In genomic region chr6:108321653-108322052, GRCm38 (mm10) we compare ENCODE assay signal across 12 mouse cellular contexts.
DNase-seq lines count a peak whose midpoint lies in the region; ATAC-seq and TF ChIP-seq lines count a peak whose summit lies in the region.
"Had no signal": no experiment of that assay in that cellular context is flagged by ENCODE, and none has a peak within 500 bp of the region (broad histone marks: within the 10 kb centered on the region; RNA-seq: fewer than 3 reads in every experiment).

No protein-coding gene starts in this region.

- no peaks in the 10 kb centered on the region for H3K27me3 ChIP-seq in kidney, embryonic 15.5 days
- no peaks in the 10 kb centered on the region for H3K27me3 ChIP-seq in kidney, adult 2 months (replicated peaks; ENCODE audit: control insufficient read depth, insufficient read depth, low read length)
- H3K27me3 ChIP-seq: embryonic facial prominence, embryonic 12.5 days; limb, embryonic 13.5 days had no signal

- TF ChIP-seq CTCF in kidney, adult 2 months (conservative IDR thresholded peaks at IDR 0.05; ENCODE audit: insufficient read depth, insufficient read length, low read depth, low read length), result no peak
- TF ChIP-seq CTCF in gastrocnemius, adult 2 months (IDR thresholded peaks at IDR 0.05), result no peak

- no peaks in the 10 kb centered on the region for H3K36me3 ChIP-seq in kidney, embryonic 15.5 days
- no peaks in the 10 kb centered on the region for H3K36me3 ChIP-seq in kidney, adult 2 months (ENCODE audit: control insufficient read depth, insufficient read depth, low read length)
- H3K36me3 ChIP-seq: embryonic facial prominence, embryonic 12.5 days; limb, embryonic 13.5 days had no signal

- no peak overlapping the region for H3K4me3 ChIP-seq in kidney, embryonic 15.5 days (replicated peaks)
- no peak overlapping the region for H3K4me3 ChIP-seq in kidney, adult 2 months (ENCODE audit: insufficient read depth, low read depth, low read length)
- no peak overlapping the region for H3K4me3 ChIP-seq in gastrocnemius, adult 2 months
- H3K4me3 ChIP-seq: embryonic facial prominence, embryonic 12.5 days; limb, embryonic 13.5 days had no signal

- no peak for TF ChIP-seq POLR2A in kidney, adult 2 months (IDR thresholded peaks at IDR 0.05; ENCODE audit: low read depth, low read length)

- no peak overlapping the region for H3K4me2 ChIP-seq in kidney, embryonic 15.5 days
- H3K4me2 ChIP-seq: embryonic facial prominence, embryonic 12.5 days; limb, embryonic 13.5 days had no signal

- no peaks in the 10 kb centered on the region for H3K9me3 ChIP-seq in kidney, embryonic 15.5 days (replicated peaks)
- H3K9me3 ChIP-seq: embryonic facial prominence, embryonic 12.5 days; limb, embryonic 13.5 days had no signal

- H3K27ac ChIP-seq in kidney, embryonic 15.5 days, result 0 out of 2 replicates have a peak overlapping the region, but pooled peaks have one; percentile 10
- no peak overlapping the region for H3K27ac ChIP-seq in kidney, adult 2 months (ENCODE audit: insufficient read depth, low read depth, low read length)
- H3K27ac ChIP-seq in gastrocnemius, adult 2 months, result no peak overlapping the region
- H3K27ac ChIP-seq: embryonic facial prominence, embryonic 12.5 days; limb, embryonic 13.5 days; macrophage had no signal

- peaks cover 8% of the 10 kb centered on the region; the same call in 1 of the 2 replicates for H3K4me1 ChIP-seq in kidney, embryonic 15.5 days
- H3K4me1 ChIP-seq in kidney, adult 2 months (ENCODE audit: control insufficient read depth, insufficient read depth, low read length), result peaks cover 11% of the 10 kb centered on the region; the same call in 1 of the 2 replicates
- H3K4me1 ChIP-seq: embryonic facial prominence, embryonic 12.5 days had no signal

- no peak overlapping the region for H3K9ac ChIP-seq in kidney, embryonic 15.5 days
- H3K9ac ChIP-seq: embryonic facial prominence, embryonic 12.5 days; limb, embryonic 13.5 days had no signal

- WGBS in kidney, embryonic 15.5 days, result 41% methylated on average over 2 of the region's 2 CpGs
- 75% methylated on average over 2 of the region's 2 CpGs for WGBS in kidney, adult 2 months

- ATAC-seq in kidney, embryonic 15.5 days (replicated peaks; ENCODE audit: low FRiP score), result peak; percentile 66

- intact Hi-C loops in gastrocnemius, adult 2 months (cut with DNase I), result loop anchor here (10.0 kb wide), 1 partner anchor 253 kb away; no protein-coding TSS in a partner anchor

- DNase-seq in kidney, adult 2 months, result no peak
- DNase-seq in right cerebral cortex, adult 18-20 months, result peak; percentile 85
- no peak for DNase-seq in right cerebral cortex, postnatal 4 days
- peak; percentile 81 to 86 for DNase-seq in frontal cortex, adult 2 months (ENCODE audit: extremely low spot score in 1 of 2, low spot score in 1 of 2)
- no peak for DNase-seq in gastrocnemius, adult 2 months
- no peak for DNase-seq in lung, postnatal 14 days
- DNase-seq: gastrocnemius, postnatal 10 days; kidney, adult 11 months had no signal

Comparison
In these comparisons a context has a peak if more than half of its experiments do, and no peak if none do; other contexts are left out.
1. DNase-seq: peak in right cerebral cortex, adult 18-20 months (single experiment) and frontal cortex, adult 2 months (2 of 2); none in kidney, adult 2 months (single experiment), right cerebral cortex, postnatal 4 days (single experiment), gastrocnemius, adult 2 months (single experiment) and lung, postnatal 14 days (single experiment).